Mouse (Mus musculus) liver, adult (tissue): ENCODE data around the gene Dysf.

Source experiments
- GATA4 ChIP-seq: IDR thresholded peaks from 2 replicates; pipeline ENCODE4 v1.6.1; 2014; ENCODE audit warnings: mild to moderate bottlenecking, low read length; ENCODE audit not compliant: insufficient replicate concordance

The Dysf gene

DNA sequence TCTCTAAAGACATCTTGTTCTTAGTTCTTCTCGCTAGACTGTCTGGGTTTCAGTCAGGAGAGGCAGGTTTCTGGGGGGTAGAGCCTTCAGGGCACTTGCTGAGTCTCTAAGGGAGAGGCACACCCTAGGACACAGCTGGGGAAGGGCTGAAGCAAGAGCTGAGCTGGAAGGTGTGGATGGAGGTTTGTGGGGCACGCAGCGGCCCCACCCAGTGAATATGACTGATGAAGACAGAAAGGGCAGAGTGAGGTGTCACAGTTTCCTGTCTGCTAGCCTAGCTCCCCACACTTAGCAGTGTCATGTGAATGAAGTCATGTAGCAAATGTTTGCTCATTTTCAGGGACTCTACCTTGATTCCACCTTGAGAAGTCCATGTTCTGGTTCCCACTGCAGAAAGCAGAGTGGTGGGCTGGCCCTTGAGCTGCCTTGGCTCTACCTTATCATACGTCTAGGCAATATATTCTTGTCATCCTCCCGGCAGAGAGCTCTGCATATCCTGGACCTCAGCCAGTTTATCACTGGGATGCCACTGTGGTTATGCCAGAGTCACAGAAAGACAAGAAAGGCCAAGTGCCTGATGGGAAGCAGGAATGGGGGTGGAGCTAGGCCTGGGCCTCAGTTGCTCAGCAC lies 170.5 kb downstream of the Dysf start:
- TF ChIP-seq GATA4 = no peak

DNA sequence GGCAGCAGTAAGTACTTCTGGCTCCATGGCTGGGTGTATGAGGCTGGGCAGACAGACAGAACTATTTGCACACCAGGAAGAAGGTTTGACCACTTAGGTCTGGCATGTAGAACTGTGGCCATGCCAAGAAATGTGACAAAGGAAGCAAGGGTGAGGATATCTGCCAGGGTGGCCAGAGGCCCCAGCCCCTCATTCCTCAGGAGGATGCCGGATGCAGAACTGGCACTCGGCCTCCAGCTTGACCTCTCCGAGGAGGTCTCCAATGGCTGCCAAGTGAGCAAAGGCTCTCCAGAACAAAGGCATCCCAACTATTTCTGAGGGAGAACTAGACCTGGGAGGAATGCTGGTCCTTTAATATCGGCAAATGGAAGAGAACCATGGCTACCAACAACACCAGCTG lies 173.1 kb downstream of the Dysf start:
- no peak for TF ChIP-seq GATA4

DNA sequence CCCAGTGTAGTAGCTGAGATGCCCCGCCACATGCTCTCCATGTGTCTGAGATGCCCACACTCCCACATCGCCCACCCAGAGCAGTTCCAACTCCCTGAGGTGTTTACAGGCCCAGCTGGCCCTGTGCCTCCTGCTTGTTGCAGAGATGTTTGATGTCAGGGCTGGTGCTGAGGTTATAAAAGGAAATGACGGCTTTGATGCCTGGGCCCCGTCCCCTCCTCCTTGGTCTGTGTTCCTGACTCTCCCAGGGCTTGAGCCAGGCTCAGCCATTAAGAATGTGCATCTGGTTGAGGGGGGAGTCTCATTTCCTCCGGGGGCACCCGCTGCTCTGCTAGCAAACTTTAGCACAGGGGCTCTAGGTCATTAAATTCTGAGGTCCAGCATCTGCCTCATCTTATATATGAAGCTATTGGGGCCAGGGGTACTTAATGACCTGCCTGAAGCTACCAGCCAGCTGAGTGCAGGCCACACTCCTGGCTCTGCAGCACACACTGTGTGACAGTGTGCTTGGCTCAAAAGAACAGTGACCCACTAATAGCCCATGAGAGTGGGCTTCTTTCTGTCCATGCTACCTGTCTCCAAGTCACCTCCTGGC lies 183.4 kb downstream of the Dysf start:
- TF ChIP-seq GATA4 = no peak

DNA sequence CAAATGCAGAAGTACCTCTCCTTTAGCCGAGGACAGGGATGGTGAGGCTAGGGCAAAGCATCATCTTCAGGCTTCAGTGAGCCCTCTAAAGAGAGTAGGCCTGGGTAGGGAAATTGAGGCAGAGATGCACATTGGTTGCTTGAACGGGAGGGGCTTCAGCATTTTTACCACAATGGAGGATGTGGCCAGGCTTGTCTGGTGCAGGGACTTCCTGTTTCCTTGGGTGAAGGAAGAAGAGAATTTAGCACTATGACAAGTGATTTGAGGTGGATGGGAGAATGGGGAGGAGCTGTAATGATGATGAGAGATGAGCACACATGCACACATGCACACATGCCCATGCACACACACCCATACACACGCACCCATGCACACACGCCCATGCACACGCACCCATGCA lies 188.1 kb downstream of the Dysf start:
- TF ChIP-seq GATA4 = no peak

DNA sequence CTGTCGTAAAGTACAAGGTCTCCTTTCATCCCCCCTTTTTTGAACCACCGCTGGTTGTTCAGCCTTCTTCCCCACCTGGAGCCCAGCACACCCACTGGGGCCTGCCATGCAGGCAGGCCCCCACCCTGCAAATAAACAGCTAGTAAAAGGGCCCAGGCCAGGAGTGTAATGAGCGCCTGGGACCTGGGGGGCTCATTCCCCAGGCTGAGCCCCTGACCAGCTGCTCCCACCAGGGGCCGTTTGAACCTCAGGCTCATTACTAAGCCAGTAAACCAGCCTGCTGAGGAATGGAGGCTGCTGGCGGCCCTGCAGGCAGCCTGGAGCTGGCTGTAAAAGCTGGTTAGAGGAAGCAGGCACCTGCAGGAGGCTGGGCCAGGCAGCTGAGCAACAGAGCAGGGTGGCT lies 189.4 kb downstream of the Dysf start:
- TF ChIP-seq GATA4 = no peak

DNA sequence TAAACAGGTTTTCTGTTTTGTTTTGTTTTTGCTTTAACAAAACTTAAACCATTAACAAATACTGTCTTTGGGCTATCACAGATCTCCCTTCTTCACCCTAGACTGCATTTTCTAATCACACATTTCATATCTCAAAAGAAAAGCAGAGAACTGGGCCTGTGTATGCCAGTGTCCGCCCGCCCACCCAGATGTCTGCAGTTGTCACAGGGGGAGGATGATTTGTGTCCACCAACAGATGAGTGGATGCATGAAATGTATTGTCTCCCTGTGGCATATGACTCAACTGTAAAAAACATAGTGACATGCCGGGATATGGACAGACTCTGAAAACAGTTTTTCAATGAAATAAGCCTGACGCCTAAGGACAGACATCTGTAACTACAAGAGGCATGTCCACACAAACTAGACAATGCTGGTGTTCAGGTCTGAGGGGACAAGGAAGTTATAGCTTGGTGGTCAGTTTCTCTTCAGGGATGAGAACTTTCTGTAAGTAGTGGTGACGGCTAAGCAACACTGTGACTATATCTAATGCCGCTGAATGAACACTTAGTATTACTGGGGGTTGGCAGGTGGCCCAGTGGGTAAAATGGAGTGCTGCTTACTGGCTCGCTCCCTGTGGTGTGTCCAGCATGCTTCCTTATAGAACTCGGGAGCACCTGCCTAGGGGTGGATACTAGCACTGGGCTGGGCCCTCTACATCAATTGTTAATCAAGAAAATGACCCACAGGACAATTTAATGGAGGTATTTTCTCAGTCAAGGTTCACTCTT lies 193.5 kb downstream of the Dysf start:
- no peak for TF ChIP-seq GATA4

DNA sequence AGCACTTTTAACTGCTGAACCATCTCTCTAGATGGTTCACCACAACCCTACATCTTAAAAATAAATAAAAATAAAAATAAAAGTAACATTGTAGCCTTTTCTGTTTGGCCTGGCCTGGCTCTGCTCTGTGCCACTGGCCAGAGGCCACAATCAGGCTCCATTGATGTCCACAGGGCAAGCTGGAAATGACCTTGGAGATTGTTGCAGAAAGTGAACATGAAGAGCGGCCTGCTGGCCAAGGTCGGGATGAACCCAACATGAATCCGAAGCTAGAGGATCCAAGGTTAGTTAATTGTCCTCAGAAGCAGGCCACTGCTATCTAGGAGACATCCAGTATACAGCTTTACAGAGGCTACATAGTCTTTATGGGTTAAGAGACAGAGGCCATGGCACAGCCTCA lies 197.2 kb downstream of the Dysf start:
- no peak for TF ChIP-seq GATA4

DNA sequence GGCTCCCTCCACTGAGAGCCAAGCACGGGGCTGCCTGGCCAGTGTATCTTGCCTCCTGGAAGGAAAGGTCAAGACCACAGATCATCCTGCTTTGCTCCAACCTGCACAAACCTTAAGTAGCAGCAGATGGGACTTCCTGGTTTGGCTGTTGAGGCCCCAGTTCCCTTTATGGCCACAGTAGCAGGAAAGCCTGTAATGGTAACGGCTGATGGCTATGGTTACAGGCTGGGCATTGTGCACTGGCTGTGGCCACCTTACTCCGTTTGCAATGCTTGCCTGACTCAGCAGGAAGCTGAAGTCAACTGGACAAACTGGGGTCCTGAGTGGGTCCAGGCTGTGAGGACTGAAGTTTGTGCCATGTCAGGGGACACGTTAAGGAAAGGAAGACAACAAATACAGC lies 200.2 kb downstream of the Dysf start:
- TF ChIP-seq GATA4 = no peak

DNA sequence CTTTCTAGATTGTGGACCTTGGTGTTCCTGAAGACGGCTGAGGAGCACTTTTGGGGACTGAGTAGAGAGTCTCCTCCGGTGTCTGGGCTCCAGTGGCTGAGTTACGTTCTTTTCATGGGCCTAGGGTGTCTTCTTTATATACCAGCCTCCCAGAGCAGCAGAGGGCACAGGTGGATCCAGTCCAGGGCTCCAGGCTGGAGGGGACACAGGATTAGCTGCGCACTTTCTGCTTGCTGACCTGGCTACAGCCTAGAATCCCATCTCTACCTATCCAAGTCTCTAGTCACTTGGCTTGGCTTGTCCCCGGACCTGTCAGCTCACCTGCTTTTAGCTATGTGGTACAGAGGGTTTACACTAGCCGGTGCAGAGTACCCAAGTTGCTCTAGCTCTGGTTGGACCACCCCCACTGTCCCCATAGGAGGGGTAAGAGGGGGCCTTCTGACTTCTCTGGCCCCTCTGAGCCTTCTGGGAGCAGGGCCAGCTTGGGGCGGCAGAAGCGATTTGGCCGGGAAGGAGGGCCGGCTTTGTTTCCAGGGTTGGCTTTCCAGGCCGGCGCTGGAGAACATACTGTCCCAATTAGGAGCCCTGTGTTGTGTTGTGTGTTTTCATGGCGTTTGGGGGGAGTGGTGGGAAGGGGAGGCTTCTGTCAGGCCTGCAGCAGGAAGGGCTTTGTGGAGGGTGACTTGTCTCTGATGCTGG lies 201.5 kb downstream of the Dysf start:
- no peak for TF ChIP-seq GATA4

DNA sequence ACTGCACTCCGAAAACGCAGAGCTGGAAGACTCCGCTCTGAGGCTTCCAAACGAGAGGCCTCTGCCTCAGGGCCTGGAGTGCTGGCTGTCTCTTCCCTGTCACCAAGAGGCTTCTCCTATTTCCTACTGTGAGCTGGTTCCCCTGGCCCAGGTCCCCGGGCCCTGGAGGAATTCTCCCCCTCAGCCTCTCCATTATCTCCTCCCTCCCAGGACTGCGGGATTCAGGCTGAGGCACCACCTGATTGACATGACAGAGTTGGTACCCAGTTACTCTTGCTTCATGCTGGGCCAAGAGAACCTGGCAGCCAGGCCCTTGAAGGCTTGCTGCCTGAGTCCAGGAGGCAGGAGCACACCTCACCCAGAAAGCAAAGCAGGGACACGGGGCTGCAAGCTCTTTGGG lies 203.1 kb downstream of the Dysf start:
- no peak for TF ChIP-seq GATA4

DNA sequence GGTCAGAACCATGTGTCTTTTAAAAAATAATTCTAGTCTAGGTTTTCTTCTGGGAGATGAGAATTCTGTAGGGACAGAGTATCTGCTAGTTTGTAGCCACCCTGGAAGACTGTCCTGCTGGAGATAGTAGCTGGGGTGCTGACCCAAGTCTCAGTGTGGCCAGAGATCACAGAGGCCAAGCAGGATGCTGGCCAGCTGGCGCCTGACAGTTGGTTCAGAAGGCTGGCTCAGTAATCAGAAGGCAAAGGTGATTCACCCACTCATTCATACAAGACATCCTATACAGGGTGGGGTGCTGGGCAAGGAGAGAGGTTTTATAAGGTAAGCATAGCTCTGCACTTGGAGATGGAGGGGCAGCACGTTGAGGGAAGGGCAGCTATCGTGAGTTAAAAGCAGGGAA lies 204.7 kb downstream of the Dysf start:
- TF ChIP-seq GATA4 = peak; percentile 37; the same call in 1 of the 2 replicates

DNA sequence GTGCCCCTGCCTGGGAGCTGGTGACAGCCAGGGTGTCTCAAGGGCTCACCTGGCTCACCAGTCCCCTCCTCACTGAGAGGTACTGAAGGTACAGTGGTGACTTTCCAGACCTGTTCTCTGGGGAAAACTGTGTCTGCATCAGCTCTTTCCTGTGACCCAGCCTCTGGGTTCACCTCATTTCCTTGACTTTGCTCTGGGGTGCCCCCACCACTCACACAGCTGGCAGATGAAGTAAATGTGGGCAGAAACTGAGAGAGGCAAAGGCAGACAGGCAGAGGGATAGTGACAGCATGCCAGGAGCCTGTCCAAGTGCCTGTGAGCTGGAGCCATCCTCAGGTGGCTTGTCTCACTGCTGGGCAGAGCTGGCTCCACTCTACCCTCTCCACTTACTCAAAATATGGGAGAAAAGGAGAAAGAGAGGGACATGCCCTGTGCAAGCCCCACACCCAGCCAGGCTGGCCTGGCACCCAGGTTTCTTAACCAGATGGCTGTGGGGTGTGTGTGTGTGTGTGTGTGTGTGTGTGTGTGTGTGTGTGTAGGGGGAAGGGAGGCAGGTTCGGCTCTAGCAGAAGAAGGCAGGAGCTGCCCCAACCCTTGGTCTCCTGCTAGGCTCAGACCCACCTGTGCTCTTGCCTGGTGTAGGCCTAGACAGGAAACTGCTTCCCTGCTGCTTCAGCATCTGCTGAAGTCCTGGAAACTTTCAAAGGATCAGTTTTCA lies 209.0 kb downstream of the Dysf start:
- TF ChIP-seq GATA4 = no peak

DNA sequence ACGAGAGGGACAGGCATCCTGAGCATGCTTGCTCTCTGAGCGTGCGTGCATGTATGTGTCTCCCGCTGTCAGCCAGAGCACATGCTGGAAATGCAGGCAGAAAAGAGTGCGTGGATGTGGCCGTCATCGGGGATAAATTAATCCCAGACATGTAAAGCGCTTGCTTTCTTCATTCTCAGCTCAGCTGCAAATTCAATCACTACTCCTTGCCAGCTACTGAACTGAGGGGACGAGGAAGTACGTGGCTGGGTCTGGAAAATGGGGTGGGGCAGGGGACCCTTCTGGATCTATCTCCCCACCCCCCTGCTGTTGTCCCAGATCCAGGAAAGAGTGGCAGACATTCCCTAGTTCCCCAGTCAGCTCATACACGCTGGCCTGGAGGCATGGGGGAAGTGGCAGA lies 210.7 kb downstream of the Dysf start:
- no peak for TF ChIP-seq GATA4

DNA sequence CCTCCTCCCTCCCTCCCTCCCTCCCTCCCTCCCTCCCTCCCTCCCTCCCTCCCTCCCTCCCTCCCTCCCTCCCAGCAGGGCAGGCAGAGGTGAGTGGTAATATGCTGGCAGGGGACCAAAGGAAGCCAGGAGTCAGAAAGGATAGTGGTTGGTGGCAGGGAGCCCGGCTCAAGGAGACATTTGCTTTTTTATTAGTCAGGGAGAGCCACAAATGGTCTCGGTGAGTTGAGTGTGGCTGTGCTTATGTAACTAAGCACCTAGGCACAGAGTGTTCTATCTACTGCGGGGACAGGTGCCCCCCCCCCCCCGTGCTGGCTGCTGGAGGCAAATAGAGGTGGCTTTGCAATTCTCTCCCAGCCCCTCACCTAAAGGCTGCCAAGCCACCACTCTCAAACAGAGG lies 216.5 kb downstream of the Dysf start:
- TF ChIP-seq GATA4 = no peak

DNA sequence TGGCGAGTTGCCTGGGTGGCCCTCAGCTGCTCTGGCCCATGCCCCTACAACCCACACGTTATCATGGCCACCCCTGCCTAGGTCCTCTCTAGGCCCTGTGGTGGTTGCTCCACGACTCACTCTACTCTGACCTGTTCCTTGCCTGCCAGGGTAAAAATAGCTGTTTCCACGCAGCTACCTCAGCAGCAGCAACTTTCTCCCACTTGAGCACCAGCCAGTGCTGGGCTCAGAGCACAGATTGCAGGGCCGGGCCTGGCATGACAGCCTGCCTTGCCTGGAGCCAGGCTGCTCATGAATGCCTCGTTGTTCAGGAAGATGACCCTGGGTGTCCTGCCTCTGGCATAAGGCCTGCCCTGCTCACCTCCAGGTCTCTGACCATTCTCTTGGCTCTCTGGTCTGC lies 217.2 kb downstream of the Dysf start:
- 0 out of 2 replicates have a peak, but pooled peaks have one; percentile 15 for TF ChIP-seq GATA4
